Mouse (Mus musculus) CD8-positive naive resting alpha-beta T cell, adult 57 days (primary cell): ENCODE measurements around the gene Rrp1. TPM values are rescaled to one million over a fixed set of nuclear protein-coding genes. Genes with fewer than 3 reads are reported as not detected.

Experiments used
- total RNA-seq: library from RNA; stranded (reverse); gene quantifications from one replicate; pipeline ENCODE4 v1.2.4, GENCODE M21; 2023

Rrp1 gene
- 234 TPM for total RNA-seq

GRCm38 (mm10) chr10:78412319-78413151, at the start of gene Rrp1:
Gene Rrp1 (minus strand): TSS chr10:78413043.

GRCm38 (mm10) chr10:78425181-78426041, 12.6 kb upstream of the Rrp1 start, which contains the start of gene Cstb:
Gene Cstb (plus strand): TSS chr10:78425669.

GRCm38 (mm10) chr10:78351887-78352665, 60.8 kb downstream of the Rrp1 start, which contains the start of gene Agpat3:
Gene Agpat3 (minus strand): TSS chr10:78352489.

Other genes with a start within 250 kb of the Rrp1 start
- 48.0 TPM for gene D10Jhu81e, start 243.3 kb downstream of the Rrp1 start, total RNA-seq
- gene Pwp2, start 227.9 kb downstream of the Rrp1 start, total RNA-seq = 32.0 TPM
- gene Trappc10, start 168.4 kb downstream of the Rrp1 start, total RNA-seq = 67.5 TPM
- 121 TPM for gene Agpat3, start 60.6 kb downstream of the Rrp1 start, total RNA-seq
- gene Cstb, start 12.6 kb upstream of the Rrp1 start, total RNA-seq = 29.9 TPM
- 16.2 TPM for gene Pdxk, start 51.9 kb upstream of the Rrp1 start, total RNA-seq
- not detected for gene Olfr1358, start 104.4 kb upstream of the Rrp1 start, total RNA-seq
- 85.4 TPM for gene Ilvbl, start 161.3 kb upstream of the Rrp1 start, total RNA-seq
- 6.4 TPM for gene Syde1, start 178.9 kb upstream of the Rrp1 start, total RNA-seq
- gene Olfr1357, start 205.0 kb upstream of the Rrp1 start, total RNA-seq = not detected